Mouse (Mus musculus) frontal cortex, postnatal 25 days (tissue): ENCODE results near the gene Rdh9.
"Not testable (repeated sequence)": the region's sequence is repeated elsewhere in the genome, so short reads cannot be mapped to it uniquely, and the experiment has no call there.

ENCODE experiments used
- DNase-seq, 2 experiments: peaks; one replicate each; pipeline ENCODE4 v3.0.0; 2022; ENCODE audit warnings: low spot score in 2 of 2

Rdh9 gene

DNA sequence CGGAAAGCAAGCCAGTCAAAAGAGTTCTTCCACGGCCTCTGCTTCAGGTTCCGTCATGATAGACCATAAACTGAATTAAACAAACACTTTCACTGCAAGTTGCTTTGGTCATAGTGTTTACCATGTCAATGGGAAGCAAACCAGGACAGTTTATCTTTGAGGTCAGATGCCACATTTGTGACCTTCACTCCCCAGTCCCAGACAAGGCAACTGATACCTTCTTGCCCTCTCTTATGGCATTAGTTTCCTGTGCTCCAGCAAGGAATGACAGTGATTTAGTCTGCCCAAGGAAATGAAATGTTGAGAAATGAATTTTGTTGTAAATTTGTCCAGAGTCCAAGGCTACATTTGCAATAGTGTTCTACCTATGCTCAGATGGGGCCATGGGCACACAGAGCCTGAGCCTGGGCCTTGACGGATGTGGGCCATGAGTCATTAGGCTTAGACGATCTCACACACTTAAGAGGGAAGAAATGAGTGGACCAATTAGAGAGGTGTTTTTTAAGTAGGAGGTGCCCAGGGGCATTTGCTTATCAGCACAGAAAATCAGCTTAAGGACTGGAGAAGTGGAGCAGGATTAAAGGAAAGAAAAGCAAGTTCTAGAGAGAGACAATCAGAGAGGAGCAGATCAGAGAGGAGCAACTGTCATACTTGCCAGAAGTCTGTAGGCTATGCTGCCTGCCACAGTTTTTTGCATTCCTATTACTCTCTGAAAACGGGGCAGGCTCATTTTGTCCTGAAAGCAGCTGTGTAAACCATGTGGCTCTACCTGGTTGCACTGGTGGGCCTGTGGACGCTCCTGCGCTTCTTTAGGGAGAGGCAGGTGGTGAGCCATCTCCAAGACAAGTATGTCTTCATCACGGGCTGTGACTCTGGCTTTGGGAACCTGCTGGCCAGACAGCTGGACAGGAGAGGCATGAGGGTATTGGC is 16.7 kb upstream of the Rdh9 start, which contains the start of the genes Rdh1 and Rdh16f1:
Rdh1 (plus strand) TSS at position 541 of the 930 bp plus-strand sequence.
Rdh16f1 (plus strand) TSS at position 607 of the 930 bp plus-strand sequence.
- no peak for DNase-seq

DNA sequence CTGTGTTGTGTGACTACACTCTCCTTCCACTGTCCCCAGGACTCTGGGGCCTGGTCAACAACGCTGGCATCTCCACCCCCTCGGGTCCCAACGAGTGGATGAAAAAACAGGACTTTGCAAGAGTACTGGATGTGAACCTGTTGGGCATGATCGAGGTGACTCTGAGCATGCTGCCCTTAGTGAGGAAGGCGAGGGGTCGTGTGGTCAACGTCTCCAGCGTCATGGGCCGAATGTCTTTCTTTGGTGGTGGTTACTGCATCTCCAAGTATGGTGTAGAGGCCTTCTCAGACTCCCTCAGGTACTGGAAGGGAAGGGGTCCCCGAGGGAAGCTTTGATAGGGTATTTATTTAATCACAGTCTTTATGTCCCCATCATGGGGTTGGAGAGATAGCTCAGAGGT is 13.3 kb upstream of the Rdh9 start:
- DNase-seq, result not testable (repeated sequence)

DNA sequence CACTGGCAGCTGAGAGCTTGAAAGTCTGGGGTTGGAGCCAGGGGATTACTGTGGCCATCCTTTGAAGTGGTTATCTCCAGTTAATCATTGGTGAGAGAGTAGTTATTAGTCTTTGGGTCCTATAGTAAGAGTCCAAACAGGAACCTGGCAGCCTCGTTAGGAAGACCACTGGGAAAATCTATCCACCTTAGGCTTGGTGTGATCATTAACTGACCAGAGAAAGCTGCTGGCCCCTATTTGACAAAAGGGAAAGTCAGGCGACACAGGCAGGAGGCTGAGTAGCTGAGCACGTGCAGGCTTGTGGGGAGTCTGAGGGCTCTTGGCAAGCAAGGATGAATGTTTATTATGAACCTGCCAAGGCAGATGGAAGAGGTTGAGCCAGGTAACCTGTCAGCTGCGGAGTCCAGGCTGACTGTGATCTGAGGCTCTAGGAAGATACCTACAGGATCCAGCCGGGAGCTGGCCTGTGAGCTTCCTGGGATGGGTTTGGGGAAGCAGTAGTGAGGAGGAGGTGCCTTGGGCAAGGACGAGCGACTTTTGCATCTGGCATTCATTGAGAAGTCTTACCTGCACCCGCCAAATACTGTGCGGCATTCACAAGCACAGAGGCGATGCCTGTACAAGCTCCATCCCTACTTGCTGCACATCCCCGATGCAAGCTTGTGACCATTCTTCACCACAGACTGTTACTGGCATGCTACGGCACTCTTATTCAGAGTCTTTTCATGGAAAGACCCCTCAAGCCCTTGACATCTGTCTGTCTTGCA is 12.1 kb upstream of the Rdh9 start:
- DNase-seq, result no peak

DNA sequence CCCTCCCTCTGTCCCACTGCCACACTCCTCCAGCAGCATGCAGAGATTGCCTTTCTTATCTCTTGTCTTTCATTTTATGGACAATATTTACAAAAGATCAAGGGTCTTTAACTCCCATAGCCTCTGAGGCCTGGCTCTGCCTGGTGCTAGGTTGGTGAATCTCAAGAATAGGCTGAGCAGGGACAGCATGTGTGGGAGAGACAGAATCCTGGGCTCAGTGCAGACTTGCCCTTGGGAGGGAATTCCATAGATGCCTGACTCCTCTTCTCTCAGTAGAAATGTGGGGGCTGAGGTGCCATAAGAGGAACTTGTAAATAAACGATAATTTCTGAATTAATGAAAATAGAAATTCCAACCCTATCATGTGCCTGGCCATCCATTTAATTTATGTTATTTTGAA is 9.6 kb upstream of the Rdh9 start:
- DNase-seq, result no peak

DNA sequence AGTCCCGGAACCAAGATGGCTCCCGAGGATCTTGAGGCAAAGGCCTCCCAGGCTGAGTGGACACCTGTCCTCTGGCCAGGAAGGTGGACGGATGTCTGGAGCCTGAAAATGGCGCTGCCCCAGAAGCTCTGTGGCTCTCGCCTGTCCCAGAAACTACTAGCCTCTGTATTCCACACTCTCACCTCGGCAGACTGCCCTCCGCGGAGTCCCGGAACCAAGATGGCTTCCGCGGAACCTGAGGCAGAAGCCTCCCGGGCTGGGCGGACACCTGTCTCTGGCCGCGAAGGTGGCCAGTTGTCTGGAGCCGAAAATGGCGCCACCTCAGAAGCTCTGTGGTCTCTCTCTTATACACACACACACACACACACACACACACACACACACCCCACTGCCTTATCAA is 6.1 kb downstream of the Rdh9 start:
- DNase-seq, result not testable (repeated sequence)

DNA sequence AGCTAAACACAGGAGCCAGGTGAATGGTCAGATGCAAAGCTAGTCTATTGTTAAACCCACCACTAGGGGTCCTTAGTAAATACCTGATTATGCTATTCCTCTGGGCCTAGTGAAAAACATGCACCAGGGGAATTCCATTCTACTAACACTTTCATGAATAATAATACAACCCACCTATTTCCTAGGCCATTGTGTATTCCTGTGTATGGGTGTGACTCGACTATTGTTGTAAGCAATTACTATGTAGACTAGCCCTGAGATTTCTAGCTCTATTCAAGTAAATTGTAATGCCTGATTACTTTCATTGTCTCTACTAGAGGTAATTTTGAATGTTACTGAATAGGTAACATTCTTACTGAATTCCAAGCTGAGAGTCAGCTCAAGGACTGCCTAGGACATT is 9.2 kb downstream of the Rdh9 start:
- not testable (repeated sequence) for DNase-seq

DNA sequence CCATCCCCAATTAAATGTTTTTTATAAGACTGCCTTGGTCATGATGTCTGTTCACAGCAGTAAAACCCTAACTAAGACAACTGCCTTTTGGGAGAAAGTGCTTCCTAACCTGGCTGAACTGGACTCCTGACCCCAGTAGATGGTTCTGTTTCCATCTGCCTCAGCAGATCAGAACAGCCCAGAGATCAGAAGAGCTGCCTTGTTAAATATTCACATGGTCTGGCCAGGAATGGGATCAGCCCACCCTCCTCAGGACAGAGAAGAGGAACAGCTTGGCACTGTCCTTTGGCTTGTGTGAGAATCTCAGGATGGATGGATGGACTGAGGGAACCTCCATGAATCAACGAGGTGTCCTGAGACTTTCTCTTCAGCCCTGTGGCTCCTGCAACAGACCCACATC is 23.1 kb downstream of the Rdh9 start:
- DNase-seq, result no peak

DNA sequence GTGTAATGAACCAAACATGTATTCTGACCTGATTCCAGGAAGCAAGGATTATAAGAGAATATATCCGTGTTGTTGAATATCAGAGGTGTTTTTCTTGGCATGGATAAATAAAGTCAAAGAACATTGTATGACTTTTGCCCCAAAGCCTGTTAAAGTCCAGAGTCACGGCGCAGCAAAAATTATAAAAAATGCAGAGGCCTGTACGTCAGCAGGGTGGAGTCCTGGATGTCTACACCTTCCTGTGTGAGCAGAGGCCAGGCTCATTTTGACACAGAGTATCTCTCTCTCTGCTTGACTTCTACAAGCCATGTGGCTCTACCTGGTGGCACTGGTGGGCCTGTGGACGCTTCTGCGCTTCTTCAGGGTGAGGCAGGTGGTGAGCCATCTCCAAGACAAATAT is 24.7 kb downstream of the Rdh9 start, which contains the start of gene Rdh16:
Rdh16 (plus strand) TSS at position 262 of the 400 bp plus-strand sequence.
- no peak for DNase-seq

DNA sequence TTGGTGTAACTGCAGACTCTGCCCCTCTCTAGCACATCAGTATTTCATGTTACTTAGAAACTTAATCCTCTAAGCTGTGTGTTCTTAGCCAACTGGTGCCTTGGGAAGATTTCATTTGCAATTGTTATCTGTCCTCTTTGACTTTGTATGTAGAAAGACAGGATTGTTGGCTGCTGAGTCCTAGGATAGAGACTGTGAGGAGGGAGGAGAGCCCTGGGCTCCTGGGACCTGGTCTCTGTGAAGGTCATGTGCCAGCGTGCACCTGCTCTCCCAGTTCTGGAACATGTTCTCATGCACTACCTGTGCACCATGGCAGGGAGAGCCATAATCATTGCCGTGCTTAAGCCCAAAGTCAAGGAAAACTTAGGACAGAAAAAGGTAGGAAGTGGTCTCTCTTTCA is 25.4 kb downstream of the Rdh9 start:
- DNase-seq, result no peak

DNA sequence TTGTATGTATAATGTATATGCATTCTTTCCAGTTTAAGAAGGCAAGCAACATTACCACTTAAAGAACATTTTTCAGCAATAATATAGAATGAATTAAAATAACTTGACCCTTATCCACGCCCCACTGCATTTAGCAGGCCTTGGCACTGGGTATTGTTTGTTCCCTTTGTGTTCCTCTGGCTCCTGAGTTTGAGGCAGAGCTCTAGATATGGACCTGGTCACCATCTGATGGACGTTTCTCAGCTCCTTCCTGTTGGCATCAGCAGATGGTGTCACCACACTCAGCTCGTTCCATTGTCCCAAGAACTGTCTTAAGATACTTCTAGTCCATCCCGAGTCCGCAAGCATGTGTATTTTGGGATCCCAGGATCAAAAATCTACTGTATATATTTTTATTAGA is 26.1 kb downstream of the Rdh9 start:
- DNase-seq, result no peak

DNA sequence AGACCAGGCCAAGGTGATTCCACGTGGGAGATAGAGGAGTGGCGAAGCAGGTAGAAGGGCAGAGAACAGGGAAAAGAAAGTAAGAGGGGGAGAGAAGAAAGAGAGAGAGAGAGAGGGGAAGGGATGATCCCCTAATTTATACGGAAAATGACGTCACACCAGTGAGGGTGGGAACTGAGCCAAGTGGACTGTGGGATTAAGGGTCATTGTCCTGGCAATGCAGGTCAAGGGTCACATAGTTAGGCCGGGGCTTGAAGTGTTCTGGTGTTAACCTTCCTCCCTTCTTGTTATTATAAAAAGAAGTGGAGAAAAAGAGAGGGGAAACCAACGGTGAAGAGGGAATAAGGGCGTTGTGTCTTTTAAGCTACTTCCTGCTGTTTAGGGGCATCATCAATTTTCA is 28.2 kb downstream of the Rdh9 start:
- DNase-seq, result no peak

DNA sequence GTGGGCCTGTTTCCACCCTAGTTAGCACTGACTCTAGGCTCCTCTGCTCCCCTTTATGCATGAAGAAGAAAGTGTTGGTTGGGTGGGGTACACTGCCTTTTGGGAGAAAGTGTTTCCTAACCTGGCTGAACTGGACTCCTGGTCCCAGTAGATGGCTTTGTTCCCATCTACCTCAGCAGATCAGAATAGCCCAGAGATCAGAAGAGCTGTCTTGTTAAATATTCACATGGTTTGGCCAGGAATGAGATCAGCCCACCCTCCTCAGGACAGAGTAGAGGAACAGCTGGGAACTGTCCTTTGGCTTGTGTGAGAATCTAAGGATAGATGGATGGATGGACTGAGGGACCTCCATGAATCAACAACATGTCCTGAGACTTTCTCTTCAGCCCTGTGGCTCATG is 39.7 kb downstream of the Rdh9 start:
- DNase-seq, result no peak

DNA sequence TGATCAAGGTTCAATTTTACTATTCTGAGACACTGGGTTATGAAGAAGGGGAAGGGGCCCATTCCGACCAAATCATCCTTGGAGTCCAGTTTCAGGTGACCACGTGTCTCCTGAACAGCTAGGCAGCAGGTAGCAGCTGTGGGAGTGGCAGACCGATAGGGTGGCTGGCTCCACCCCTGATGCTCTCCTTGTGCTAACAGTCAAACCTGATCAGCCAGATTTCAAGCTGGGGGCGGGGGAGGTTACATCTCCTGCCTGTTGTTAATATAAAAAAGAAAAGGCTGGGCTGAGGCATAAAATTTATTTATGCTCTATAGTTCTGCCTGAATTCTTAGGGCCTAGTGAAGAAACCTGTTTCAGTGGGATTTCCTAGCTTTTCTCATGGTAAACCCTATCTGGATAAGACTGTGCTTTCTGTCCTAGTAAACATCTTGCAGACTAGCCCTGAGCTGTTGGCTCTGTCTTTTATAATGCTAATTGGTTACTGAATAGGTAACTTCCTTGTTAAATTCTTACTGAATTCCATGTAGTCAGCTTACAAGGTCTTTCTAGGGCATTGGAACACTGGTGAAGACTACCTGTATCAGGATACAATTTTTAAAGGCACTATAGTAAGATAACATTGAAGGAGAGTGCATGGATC is 41.2 kb downstream of the Rdh9 start:
- DNase-seq, result not testable (repeated sequence)

DNA sequence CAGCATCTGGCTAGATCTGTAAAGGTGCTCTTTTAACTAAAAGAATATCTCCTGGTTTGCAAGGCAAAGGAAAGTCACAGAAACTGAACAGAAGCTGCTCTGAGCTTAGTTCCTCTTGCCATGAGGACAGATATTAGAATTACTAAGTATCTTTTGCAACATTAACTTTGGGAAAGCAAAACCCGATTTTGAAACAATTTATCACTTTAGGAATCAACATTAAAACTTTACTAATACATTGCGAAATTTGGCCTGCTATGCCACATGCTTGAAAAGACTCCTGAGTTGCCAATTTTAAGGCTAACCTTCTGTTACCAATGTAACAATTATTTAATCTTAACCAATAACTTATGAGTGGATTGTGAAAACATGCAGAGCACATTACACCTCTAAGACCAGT is 45.6 kb downstream of the Rdh9 start:
- not testable (repeated sequence) for DNase-seq

DNA sequence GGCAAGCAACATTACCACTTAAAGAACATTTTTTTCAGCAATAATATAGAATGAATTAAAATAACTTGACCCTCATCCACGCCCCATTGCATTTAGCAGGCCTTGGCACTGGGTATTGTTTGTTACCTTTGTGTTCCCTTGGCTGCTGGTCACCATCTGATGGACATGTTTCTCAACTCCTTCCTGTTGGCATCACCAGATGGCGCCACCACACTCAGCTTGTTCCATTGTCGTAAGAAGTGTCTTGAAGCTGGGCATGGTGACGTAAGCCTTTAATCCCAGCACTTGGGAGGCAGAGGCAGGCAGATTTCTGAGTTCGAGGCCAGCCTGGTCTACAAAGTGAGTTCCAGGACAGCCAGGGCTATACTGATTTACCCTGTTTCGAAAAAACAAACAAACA is 49.2 kb downstream of the Rdh9 start:
- no peak for DNase-seq

DNA sequence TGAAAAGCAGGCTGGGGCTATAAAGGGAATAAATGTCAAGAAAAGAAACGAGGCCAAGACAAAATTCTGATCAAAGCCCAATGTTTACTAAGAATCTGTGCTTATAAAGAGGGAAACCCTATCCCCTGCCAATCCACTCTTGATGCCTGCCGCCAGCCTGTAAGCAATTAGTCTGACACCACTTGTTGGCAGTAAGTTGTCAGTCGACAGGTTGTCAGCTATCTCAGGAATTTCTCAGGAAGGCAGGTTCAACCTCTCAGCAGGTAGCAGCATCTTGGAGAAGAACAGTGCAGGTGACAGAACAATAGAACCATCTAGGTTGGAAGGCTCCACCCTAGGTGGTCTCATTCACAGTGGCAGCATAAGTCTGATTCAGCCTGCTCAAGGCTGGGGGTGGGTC is 52.9 kb downstream of the Rdh9 start:
- DNase-seq, result no peak

DNA sequence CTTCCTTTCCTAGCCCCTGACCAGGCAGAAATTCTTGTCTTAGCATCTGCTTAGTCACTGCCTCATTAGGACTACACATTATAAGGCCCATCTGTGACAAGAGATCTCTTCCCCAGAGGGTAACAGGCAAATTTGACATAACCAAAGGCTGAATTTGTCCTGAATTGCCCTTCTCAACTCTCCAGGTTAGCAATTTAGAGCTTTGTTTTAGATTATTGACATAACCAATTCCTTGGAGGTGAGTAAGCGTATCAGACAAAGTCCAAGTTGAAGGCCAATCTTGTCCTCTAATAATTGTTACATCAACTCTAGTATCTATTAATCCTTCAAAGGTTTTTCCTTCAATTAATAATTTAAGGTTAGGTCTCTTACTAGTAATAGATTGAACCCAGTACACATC is 58.0 kb downstream of the Rdh9 start:
- DNase-seq, result not testable (repeated sequence)

DNA sequence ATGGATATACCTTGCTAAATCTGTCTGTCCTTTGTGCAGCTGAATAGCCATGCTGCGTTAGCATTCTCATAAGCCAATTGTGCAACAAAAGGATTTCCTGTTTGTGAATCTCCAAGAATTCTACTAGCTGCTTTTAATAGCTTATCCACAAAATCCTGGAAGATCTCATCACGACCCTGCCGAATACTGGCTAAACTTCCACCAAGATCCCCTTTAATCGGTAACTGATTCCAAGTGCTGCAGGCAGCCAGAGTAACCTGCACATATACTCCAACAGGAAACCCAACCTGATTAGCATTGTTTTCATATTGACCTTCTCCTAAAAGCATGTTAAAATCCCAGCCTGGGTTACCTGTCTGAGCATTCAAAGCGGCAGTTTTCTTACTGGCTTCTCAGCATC is 59.1 kb downstream of the Rdh9 start:
- DNase-seq, result no peak

DNA sequence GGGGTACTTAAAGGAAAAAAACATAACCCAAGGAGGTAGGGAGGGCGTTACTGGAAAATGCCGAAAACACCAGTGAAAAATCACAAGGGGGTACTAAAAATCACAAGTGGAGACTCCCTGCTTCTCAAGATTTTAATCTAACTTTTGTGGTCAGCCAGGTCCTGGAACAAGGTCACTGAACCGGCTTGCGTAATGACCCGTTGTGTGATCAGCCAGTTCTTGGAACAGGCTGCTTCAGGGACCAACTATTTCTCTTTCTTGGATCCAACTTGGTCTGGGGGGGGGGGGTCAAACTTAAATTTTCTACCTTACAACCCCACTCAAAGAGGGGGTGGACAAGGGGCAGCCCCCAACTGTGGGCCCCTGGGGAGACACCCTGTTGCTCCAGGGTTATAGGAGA is 61.6 kb downstream of the Rdh9 start:
- not testable (repeated sequence) for DNase-seq

DNA sequence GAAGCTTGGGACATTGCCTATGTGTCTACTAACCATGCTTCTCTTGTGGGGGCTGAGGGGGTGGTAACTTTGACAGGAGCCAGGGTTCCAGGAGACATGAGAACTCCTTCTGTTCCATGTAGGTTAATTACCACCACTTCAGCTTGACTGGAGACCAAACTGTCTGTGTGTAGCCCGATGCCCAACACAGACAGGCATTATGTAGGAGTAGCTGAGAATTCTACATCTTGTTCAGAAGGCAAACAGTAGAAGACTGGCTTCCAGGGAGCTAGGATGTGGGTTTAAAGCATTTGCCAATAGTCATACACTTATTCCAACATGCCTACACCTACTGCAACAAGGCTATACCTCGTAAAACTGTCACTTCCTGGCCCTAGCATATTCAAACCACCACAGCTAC is 62.4 kb downstream of the Rdh9 start:
- no peak for DNase-seq

DNA sequence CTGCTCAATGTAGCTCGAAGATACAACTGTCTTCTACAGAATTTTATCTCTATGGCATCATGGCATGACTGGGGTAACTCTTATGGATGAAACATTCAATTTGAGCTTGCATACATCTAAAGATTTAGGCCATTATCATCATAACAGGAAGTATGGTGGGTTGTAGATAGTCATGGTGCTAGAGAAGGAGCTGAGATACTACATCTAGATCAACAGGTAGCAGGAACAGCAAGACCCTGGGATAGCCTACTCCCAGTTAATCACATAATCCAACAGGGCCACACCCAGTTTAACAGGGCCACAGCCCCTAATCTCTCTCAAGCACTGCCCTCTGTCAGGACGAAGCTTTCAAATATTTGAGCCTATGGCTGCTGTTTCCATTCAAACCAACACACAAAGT is 64.6 kb downstream of the Rdh9 start:
- DNase-seq, result no peak
